Mouse (Mus musculus): ENCODE measurements around the gene Ephb1.

The Ephb1 gene

GRCm38 (mm10) chr9:102039011-102039733, 315.3 kb downstream of the Ephb1 start:
- DNase-seq, result no peak

GRCm38 (mm10) chr9:102036132-102036531, 318.4 kb downstream of the Ephb1 start:
- no peak for DNase-seq

DNA sequence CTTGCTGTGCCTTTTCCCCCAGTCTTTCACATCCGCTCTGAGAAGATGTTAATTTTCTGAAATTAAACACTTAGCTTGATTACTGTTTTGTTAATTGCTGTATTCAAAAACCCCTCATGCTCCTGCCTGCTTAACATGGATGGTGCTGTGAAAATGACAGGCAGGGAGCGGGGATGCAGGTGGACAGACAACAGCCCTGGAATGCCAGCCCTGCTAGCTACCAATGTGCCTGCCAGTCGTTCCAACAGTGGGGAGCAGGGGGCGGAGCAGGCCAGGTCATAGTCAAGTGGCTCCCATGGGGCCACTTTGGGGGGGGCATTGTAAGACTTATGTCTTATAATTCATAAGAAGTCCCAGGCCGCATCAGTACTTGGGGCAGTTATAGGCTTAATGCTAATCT, 321.3 kb downstream of the Ephb1 start:
- DNase-seq, result no peak

- no peak for DNase-seq
Observed at GRCm38 (mm10) chr9:102032376-102032775, 322.1 kb downstream of the Ephb1 start.

- DNase-seq, result no peak
Observed at GRCm38 (mm10) chr9:102029661-102030060, 324.8 kb downstream of the Ephb1 start.

DNA sequence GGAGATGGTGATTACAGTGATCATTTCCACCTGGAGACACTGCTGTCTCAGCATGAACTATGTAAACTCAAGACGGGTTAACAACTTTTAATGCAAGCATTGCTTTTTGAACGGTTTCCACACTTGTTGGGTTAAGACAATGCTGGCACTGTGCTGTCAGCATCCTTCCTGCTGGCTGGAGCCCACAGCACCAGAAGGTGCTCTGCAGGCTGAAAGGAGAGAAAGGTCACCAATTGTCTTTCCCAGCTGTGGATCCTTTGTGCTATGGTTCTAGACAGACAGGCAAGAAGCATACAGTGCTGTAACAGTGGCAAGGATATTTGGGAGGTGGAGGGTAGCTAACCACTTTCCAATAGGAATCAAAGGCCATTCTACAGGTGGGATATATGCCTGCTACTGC, 328.4 kb downstream of the Ephb1 start:
- DNase-seq, result no peak

GRCm38 (mm10) chr9:102025141-102025540, 329.4 kb downstream of the Ephb1 start:
- DNase-seq, result no peak

- DNase-seq, result no peak
Observed at GRCm38 (mm10) chr9:102015516-102015915, 339.0 kb downstream of the Ephb1 start.

DNA sequence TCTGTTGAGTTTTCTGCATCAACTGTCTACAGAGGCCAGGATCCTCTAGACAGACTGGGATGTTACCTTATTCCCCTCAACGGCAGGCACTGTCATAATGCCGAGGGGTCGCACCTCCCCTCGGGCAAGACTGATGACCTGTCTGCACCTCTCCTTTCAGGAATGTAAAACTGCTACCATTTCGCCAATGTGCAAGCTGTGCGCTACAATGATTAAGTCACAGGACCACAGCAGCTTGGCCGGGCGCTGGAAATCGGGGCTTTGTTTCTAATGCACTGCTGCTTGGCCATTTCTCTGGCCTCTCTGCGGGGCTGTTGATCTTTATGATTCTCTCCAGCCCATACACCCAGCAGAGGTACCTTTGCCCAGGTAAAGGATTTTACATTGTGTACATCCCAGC, 346.8 kb downstream of the Ephb1 start:
- DNase-seq, result no peak

- DNase-seq, result peak; percentile 48
Observed at GRCm38 (mm10) chr9:102006539-102006938, 348.0 kb downstream of the Ephb1 start.

DNA sequence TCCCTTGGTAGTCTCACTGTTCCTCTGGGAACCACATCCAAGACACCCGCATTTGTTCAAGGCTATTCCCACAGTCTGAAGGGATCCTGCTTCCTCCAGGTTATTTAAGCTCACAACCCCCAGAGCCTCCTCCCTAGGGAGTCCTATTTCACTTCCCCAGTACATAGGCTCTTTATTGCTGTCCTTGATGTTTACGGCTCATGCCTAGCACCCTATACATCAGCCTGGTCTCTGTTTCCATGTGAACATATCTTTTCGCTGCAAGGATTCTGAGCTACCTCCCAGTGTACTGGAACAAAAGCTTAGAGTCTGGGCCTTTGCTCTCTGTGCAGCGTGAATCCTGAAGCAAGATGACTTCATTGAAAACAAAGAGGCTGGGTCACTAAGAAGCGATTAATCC, 351.6 kb downstream of the Ephb1 start:
- DNase-seq, result no peak

- DNase-seq, result no peak
Observed at GRCm38 (mm10) chr9:102002186-102002585, 352.3 kb downstream of the Ephb1 start.

DNA sequence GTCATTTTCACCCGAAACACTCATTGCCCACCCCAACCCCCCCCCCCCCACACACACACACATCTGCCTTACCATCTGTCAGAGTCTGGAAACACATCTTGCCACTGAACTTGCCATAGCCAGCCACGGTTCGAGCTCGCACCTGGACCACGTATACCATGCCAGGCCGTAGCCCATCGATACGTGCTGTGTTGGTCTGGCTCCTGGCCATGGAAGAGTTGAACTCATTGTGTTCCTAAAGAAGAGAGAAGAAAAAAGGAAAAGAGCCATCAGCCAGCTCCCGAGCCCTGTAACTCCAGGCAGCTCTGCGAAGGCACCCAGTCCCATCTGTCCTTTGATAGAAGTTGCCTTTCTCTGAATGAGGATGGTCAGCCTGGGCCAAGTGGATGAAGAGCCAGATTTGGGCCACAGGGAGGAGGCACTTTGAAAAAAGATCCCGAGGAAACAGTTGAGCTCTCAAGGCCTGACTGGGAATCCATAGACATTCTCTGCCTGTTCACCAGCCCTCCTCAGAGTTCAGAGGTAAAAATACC, 352.8 kb downstream of the Ephb1 start:
- no peak for DNase-seq

DNA sequence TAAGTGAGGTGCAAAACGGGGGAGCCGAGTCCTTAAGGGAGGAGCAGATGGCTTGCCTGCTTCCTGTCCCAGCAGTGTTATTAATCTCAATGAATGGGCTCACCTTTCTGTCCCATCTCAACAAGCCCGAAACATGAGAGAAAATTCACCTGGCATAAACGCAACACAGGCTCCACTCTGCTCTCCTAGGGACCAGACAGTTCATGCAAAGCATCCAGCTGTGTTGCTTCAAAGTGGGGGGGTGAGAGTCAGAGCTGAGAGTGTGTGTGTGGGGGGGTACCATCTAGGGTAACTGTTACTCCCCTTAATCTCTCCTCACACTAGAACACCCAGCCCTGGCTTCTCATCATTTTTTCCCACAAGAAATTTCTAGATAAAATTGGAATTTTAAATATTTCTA, 354.8 kb downstream of the Ephb1 start:
- DNase-seq, result no peak

DNA sequence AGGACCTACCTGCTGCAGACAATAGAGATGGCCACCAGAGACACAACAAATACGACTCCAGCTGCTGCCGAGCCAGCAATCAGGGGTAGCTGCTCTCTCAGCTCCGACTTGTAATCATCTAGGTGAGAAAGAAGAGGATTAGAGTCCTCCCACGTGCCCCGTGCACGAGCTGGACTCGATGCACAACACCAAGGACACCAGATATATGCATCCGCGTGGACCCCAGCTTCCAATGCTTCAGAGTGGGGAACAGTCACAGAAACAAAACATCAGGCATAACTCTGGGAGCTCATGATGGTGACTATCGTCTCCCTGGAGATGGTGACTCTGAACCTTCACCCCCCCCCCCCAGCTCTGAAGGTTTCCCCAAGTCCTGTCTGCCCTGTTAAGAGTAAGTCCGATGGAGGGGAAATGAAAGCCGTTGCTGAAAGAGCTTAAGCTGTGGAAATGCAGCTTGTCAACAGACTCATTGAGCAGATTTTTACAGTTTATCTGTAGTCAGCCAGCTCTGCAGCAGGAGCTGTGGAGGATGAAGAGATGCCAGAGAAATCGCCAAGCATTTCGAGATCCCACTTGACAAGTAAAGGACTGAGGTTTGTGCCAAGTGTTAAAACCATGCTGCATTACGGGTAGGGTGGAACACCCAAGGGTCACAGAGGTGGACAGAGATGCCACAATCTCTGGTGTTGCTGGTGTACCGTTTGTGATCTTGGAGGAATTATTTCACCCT, 357.6 kb downstream of the Ephb1 start:
- no peak for DNase-seq

- peak; percentile 53 for DNase-seq
Observed at GRCm38 (mm10) chr9:101996183-101996582, 358.3 kb downstream of the Ephb1 start.

DNA sequence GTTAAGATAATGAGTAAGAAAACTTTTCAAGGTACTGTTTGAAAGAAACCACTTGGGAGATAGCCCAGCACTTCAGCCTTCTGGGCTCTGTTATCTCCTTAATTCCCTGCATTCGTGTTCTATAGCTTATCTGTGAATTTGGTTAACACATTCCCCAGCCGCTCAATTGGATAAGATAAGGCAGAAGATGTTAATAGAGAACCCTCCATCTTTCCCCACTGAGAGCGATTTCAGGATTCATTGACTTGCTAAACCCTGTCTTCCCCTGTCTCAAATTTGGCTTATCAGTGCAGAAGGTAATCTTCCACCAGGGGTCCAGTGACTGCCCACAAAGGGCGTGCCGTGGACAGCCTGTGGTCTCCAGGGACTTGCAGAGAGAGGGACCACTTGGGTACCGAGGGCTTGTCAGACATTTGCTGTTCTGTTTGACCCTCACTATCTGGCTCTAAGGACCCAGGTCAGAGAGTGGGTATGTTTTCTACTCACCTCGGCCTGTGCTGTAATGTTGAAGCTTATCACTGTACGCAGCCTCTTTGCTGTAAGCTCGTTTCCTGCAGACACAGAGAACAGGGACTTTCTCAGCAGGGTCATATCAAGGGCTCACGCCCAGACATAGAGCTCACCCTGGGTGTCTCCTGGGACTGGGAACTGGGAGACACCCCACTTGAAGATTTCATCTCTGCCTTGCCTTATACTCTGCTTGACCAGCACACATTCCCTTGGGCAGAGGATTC, 358.9 kb downstream of the Ephb1 start:
- DNase-seq, result no peak

DNA sequence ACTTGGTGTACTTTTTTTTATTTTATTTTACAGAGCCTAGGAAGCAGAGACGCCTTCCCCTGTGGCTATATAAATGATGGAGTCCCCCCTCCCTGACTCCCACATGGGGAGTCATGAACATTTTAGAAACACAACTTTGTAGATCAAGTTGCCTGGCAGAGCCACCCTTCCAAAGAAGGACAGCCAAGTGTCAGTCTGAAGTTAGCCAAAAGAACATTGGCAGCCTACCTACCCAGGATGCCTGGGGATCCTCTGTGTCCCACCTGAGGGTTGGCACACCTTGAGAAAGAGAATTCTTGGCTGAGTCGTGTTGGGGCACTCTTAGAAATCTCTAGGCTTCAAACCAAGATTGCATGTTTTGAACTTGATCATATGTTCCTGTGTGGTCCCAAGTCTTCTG, 360.4 kb downstream of the Ephb1 start:
- DNase-seq, result no peak

- DNase-seq, result no peak
Observed at GRCm38 (mm10) chr9:101990836-101991235, 363.7 kb downstream of the Ephb1 start.

GRCm38 (mm10) chr9:101990032-101990431, 364.5 kb downstream of the Ephb1 start:
- no peak for DNase-seq

GRCm38 (mm10) chr9:101986910-101987309, 367.6 kb downstream of the Ephb1 start:
- no peak for DNase-seq

DNA sequence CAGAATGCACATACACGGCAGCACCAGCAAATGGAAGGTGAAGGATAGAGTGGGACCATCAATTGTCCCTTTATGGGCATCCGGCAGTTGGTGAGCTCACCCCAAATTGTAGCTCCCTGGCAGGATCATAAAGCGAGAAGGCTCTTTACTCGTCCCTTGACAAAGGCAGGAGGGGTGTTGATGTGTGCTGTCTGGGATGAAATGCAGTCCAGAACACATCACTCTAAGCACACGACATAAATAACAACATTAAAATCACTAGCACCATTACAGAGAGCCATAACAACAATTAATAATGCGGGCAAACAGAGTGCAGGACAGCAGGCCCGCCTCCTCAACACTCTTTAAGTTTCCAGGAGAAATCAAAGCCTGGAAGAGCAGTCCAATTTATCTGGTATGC, 372.1 kb downstream of the Ephb1 start:
- DNase-seq, result no peak

DNA sequence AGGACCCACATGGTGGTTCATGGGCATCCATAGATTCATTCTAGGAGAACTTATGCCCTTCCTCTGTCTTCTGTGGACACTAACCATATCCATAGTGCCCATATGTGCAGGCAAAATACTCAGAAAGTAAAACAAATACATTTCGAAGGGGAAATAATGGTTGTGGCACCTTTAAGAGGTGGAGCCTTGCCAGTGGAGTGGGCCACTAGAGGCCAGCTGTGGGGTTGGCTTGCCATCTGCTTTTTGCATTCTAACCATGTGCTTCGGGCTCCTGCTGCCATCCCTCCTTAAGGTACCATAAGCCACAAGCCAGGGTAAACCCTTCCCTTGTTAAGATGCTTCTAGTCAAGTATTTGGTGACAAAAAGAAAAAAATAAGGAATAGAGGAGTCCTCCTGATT, 373.3 kb downstream of the Ephb1 start:
- DNase-seq, result no peak
